Mouse (Mus musculus): ENCODE results near the gene Gm3409. TPM values are rescaled to one million over a fixed set of nuclear protein-coding genes. Genes with fewer than 3 reads are reported as not detected.

Gm3409 gene
- polyA plus RNA-seq (2014; fragmentation: Illumina TruSeq; extraction: RNeasy Lipid Tissue Mini Kit (QIAGEN cat#74804); ENCODE audit: low read depth, low replicate concordance) = 6.8 TPM

GRCm38 (mm10) chr5:146537347-146537746, at the start of gene Gm3409:
Gm3409 (plus strand) TSS chr5:146537647.

GRCm38 (mm10) chr5:146491063-146491462, 46.4 kb upstream of the Gm3409 start, which contains the start of gene Gm6370:
Gm6370 (plus strand) TSS chr5:146491363.

GRCm38 (mm10) chr5:146502099-146502498, 35.3 kb upstream of the Gm3409 start, which contains the start of gene 4930449I24Rik:
4930449I24Rik (plus strand) TSS chr5:146502399.

GRCm38 (mm10) chr5:146513823-146514222, 23.6 kb upstream of the Gm3409 start, which contains the start of gene Gm3402:
Gm3402 (plus strand) TSS chr5:146514123.

GRCm38 (mm10) chr5:146525501-146525900, 11.9 kb upstream of the Gm3409 start, which contains the start of gene Gm3404:
Gm3404 (plus strand) TSS chr5:146525801.

GRCm38 (mm10) chr5:146555836-146556235, 18.4 kb downstream of the Gm3409 start, which contains the start of gene Gm3415:
Gm3415 (plus strand) TSS chr5:146556136.

GRCm38 (mm10) chr5:146584478-146585306, 47.2 kb downstream of the Gm3409 start, which contains the start of gene Gpr12:
Gpr12 (minus strand) TSS chr5:146585239.

Other genes starting within 250 kb of the Gm3409 start
- 7.1 TPM for gene Wasf3, start 152.7 kb upstream of the Gm3409 start, polyA plus RNA-seq (2014; fragmentation: Illumina TruSeq; extraction: RNeasy Lipid Tissue Mini Kit (QIAGEN cat#74804); ENCODE audit: low read depth, low replicate concordance)
- 4.6 TPM for gene Gm6408, start 55.7 kb upstream of the Gm3409 start, polyA plus RNA-seq (2014; fragmentation: Illumina TruSeq; extraction: RNeasy Lipid Tissue Mini Kit (QIAGEN cat#74804); ENCODE audit: low read depth, low replicate concordance)
- gene Gm6370, start 46.3 kb upstream of the Gm3409 start, polyA plus RNA-seq (2014; fragmentation: Illumina TruSeq; extraction: RNeasy Lipid Tissue Mini Kit (QIAGEN cat#74804); ENCODE audit: low read depth, low replicate concordance) = 13.3 TPM
- gene 4930449I24Rik, start 35.2 kb upstream of the Gm3409 start, polyA plus RNA-seq (2014; fragmentation: Illumina TruSeq; extraction: RNeasy Lipid Tissue Mini Kit (QIAGEN cat#74804); ENCODE audit: low read depth, low replicate concordance) = 5.8 TPM
- 9.3 TPM for gene Gm3402, start 23.5 kb upstream of the Gm3409 start, polyA plus RNA-seq (2014; fragmentation: Illumina TruSeq; extraction: RNeasy Lipid Tissue Mini Kit (QIAGEN cat#74804); ENCODE audit: low read depth, low replicate concordance)
- 8.2 TPM for gene Gm3404, start 11.8 kb upstream of the Gm3409 start, polyA plus RNA-seq (2014; fragmentation: Illumina TruSeq; extraction: RNeasy Lipid Tissue Mini Kit (QIAGEN cat#74804); ENCODE audit: low read depth, low replicate concordance)
- gene Gm3415, start 18.5 kb downstream of the Gm3409 start, polyA plus RNA-seq (2014; fragmentation: Illumina TruSeq; extraction: RNeasy Lipid Tissue Mini Kit (QIAGEN cat#74804); ENCODE audit: low read depth, low replicate concordance) = 4.0 TPM
- gene Gpr12, start 47.6 kb downstream of the Gm3409 start, polyA plus RNA-seq (2014; fragmentation: Illumina TruSeq; extraction: RNeasy Lipid Tissue Mini Kit (QIAGEN cat#74804); ENCODE audit: low read depth, low replicate concordance) = not detected

Data from testis, adult 10 weeks (tissue).